Mouse (Mus musculus) neural tube, embryonic 15.5 days (tissue): ENCODE data around the gene Sept10. TPM values are rescaled to one million over a fixed set of nuclear protein-coding genes. Genes with fewer than 3 reads are reported as not detected.
A peak's percentile ranks its signal among the peaks of the same experiment; 100 is the strongest.

Experiments used
- ATAC-seq: fragments of 200-750 bp; cut with Nextera tagmentation; 2 replicates; pipeline ENCODE4 v1.8.0; 2017; ENCODE audit warnings: mild to moderate bottlenecking, moderate TSS enrichment, moderate library complexity; ENCODE audit not compliant: low FRiP score
- H3K27ac ChIP-seq: fragments of 300-500 bp; sonication (generic); replicated peaks from 2 replicates; pipeline ENCODE4 v1.5.1; 2015; ENCODE audit warnings: mild to moderate bottlenecking, inconsistent platforms
- H3K27me3 ChIP-seq: fragments of 300-500 bp; sonication (generic); replicated peaks from 2 replicates; pipeline ENCODE4 v1.6.1; 2015; ENCODE audit warnings: inconsistent platforms
- H3K36me3 ChIP-seq: fragments of 300-500 bp; sonication (generic); 2 replicates; pipeline ENCODE4 v1.6.1; 2015; ENCODE audit warnings: inconsistent platforms
- H3K4me1 ChIP-seq: fragments of 300-500 bp; sonication (generic); 2 replicates; pipeline ENCODE4 v1.6.1; 2015; ENCODE audit warnings: inconsistent platforms
- H3K4me2 ChIP-seq: fragments of 300-500 bp; sonication (generic); 2 replicates; pipeline ENCODE4 v1.6.1; 2015; ENCODE audit warnings: inconsistent platforms, mild to moderate bottlenecking, moderate library complexity
- H3K4me3 ChIP-seq: fragments of 300-500 bp; sonication (generic); replicated peaks from 2 replicates; pipeline ENCODE4 v1.5.1; 2015; ENCODE audit warnings: mild to moderate bottlenecking, inconsistent platforms
- H3K9ac ChIP-seq: fragments of 300-500 bp; sonication (generic); replicated peaks from 2 replicates; pipeline ENCODE4 v1.6.1; 2015; ENCODE audit warnings: mild to moderate bottlenecking, inconsistent platforms
- H3K9me3 ChIP-seq: fragments of 300-500 bp; sonication (generic); replicated peaks from 2 replicates; pipeline ENCODE4 v1.6.1; 2016; ENCODE audit warnings: inconsistent platforms
- WGBS: fragments of 180-500 bp; shearing (Covaris S2); methylation state at CpG from one replicate; pipeline ENCODE4 v1.1.7; 2015; ENCODE audit warnings: mixed read lengths; 5-methylcytosine and 5-hydroxymethylcytosine counted together
- polyA plus RNA-seq: library from polyadenylated mRNA; unstranded; fragments of >200 nt; fragmentation: Nextera tagmentation; extraction: Ambion mirVana; gene quantifications from 2 replicates; pipeline ENCODE4 v1.2.1, GENCODE M21; 2015

Sept10 gene
- polyA plus RNA-seq, 1 experiment from 2014 or later, result 13.0 TPM

GRCm38 (mm10) chr10:59223890-59224289 lies 2.2 kb upstream of the Sept10 start:
- Histone ChIP-seq H3K4me2 (peak overlapping the region; percentile 100), H3K9ac (no peak overlapping the region), H3K9me3 (no peaks in the 10 kb centered on the region), H3K4me1 (peaks cover 30% of the 10 kb centered on the region), H3K36me3 (no peaks in the 10 kb centered on the region), H3K27me3 (no peaks in the 10 kb centered on the region), H3K4me3 (peak overlapping the region; percentile 96), H3K27ac (no peak overlapping the region)
- ATAC-seq, result no peak
- 75% methylated on average over 4 of the region's 4 CpGs for WGBS

GRCm38 (mm10) chr10:59223301-59223700 lies 1.7 kb upstream of the Sept10 start:
- Histone ChIP-seq H3K4me3 (peak overlapping the region; percentile 96), H3K4me2 (peak overlapping the region; percentile 100), H3K27me3 (no peaks in the 10 kb centered on the region), H3K27ac (no peak overlapping the region), H3K4me1 (peaks cover 32% of the 10 kb centered on the region), H3K36me3 (no peaks in the 10 kb centered on the region), H3K9me3 (no peaks in the 10 kb centered on the region), H3K9ac (peak overlapping the region; percentile 85; the same call in 1 of the 2 replicates)
- 41% methylated on average over 14 of the region's 14 CpGs for whole genome bisulfite sequencing
- no peak for ATAC-seq

GRCm38 (mm10) chr10:59222271-59223101 lies 839 bp upstream of the Sept10 start:
- peaks cover 32% of the 10 kb centered on the region for H3K4me1 ChIP-seq
- H3K27ac ChIP-seq, result peak overlapping the region; percentile 95
- H3K36me3 ChIP-seq, result no peaks in the 10 kb centered on the region
- no peaks in the 10 kb centered on the region for H3K9me3 ChIP-seq
- no peaks in the 10 kb centered on the region for H3K27me3 ChIP-seq
- peak overlapping the region; percentile 85 for H3K9ac ChIP-seq
- H3K4me3 ChIP-seq, result peak overlapping the region; percentile 96
- peak; percentile 49 for ATAC-seq
- 2% methylated on average over 49 of the region's 49 CpGs for WGBS
- peak overlapping the region; percentile 100 for H3K4me2 ChIP-seq

- H3K9me3 ChIP-seq, result no peaks in the 10 kb centered on the region
- 1% methylated on average over 39 of the region's 39 CpGs for WGBS
- H3K4me3 ChIP-seq, result peak overlapping the region; percentile 96
- H3K9ac ChIP-seq, result peak overlapping the region; percentile 85
- ATAC-seq, result no peak
- no peaks in the 10 kb centered on the region for H3K36me3 ChIP-seq
- H3K4me2 ChIP-seq, result peak overlapping the region; percentile 100
- peak overlapping the region; percentile 95 for H3K27ac ChIP-seq
- no peaks in the 10 kb centered on the region for H3K27me3 ChIP-seq
- peaks cover 32% of the 10 kb centered on the region for H3K4me1 ChIP-seq
These were observed 699 bp downstream of the Sept10 start for GRCm38 (mm10) chr10:59220824-59221472.

- Histone ChIP-seq H3K4me1 (peaks cover 3% of the 10 kb centered on the region; the same call in 1 of the 2 replicates), H3K9me3 (no peaks in the 10 kb centered on the region), H3K27me3 (no peaks in the 10 kb centered on the region), H3K4me2 (no peak overlapping the region), H3K27ac (no peak overlapping the region), H3K36me3 (0 out of 2 replicates have a peak, but pooled peaks cover 3% of the 10 kb centered on the region), H3K4me3 (no peak overlapping the region), H3K9ac (no peak overlapping the region)
- no peak for ATAC-seq
These were observed 21.6 kb downstream of the Sept10 start for GRCm38 (mm10) chr10:59200011-59200410.

GRCm38 (mm10) chr10:59196763-59197162 lies 24.9 kb downstream of the Sept10 start:
- Histone ChIP-seq H3K36me3 (0 out of 2 replicates have a peak, but pooled peaks cover 3% of the 10 kb centered on the region), H3K4me3 (no peak overlapping the region), H3K9me3 (no peaks in the 10 kb centered on the region), H3K4me1 (peaks cover 6% of the 10 kb centered on the region; the same call in 1 of the 2 replicates), H3K9ac (no peak overlapping the region), H3K27ac (no peak overlapping the region), H3K27me3 (no peaks in the 10 kb centered on the region), H3K4me2 (no peak overlapping the region)
- no peak for ATAC-seq
- WGBS, result 98% methylated on average over 3 of the region's 3 CpGs

- Histone ChIP-seq H3K9me3 (no peaks in the 10 kb centered on the region), H3K4me1 (peaks cover 6% of the 10 kb centered on the region; the same call in 1 of the 2 replicates), H3K36me3 (0 out of 2 replicates have a peak, but pooled peaks cover 3% of the 10 kb centered on the region), H3K9ac (no peak overlapping the region), H3K4me3 (no peak overlapping the region), H3K4me2 (no peak overlapping the region), H3K27me3 (no peaks in the 10 kb centered on the region), H3K27ac (no peak overlapping the region)
- ATAC-seq, result no peak
- WGBS, result 72% methylated on average over 5 of the region's 5 CpGs
These were observed 26.8 kb downstream of the Sept10 start for GRCm38 (mm10) chr10:59194891-59195290.

- 72% methylated on average over 3 of the region's 3 CpGs for WGBS
These were observed 39.3 kb downstream of the Sept10 start for GRCm38 (mm10) chr10:59182306-59182705.

GRCm38 (mm10) chr10:59179620-59180019 lies 42.0 kb downstream of the Sept10 start:
- no peaks in the 10 kb centered on the region for H3K9me3 ChIP-seq
- WGBS, result 83% methylated on average over 3 of the region's 3 CpGs

More at GRCm38 (mm10) chr10:59182306-59182705, 39.3 kb downstream of the Sept10 start:
- Histone ChIP-seq H3K4me3 (no peak overlapping the region), H3K4me1 (no peaks in the 10 kb centered on the region), H3K9me3 (no peaks in the 10 kb centered on the region), H3K4me2 (no peak overlapping the region), H3K9ac (no peak overlapping the region), H3K27me3 (no peaks in the 10 kb centered on the region), H3K27ac (no peak overlapping the region), H3K36me3 (peaks cover 5% of the 10 kb centered on the region)
- no peak for ATAC-seq

GRCm38 (mm10) chr10:59172539-59172938 lies 49.1 kb downstream of the Sept10 start:
- H3K9ac ChIP-seq, result no peak overlapping the region
- no peak for ATAC-seq

More at GRCm38 (mm10) chr10:59179620-59180019, 42.0 kb downstream of the Sept10 start:
- H3K4me3 ChIP-seq, result no peak overlapping the region
- no peaks in the 10 kb centered on the region for H3K27me3 ChIP-seq
- peaks cover 14% of the 10 kb centered on the region for H3K36me3 ChIP-seq
- no peak overlapping the region for H3K9ac ChIP-seq
- no peak for ATAC-seq
- H3K27ac ChIP-seq, result no peak overlapping the region
- no peaks in the 10 kb centered on the region for H3K4me1 ChIP-seq
- H3K4me2 ChIP-seq, result no peak overlapping the region

GRCm38 (mm10) chr10:59171042-59171441 lies 50.6 kb downstream of the Sept10 start:
- no peak overlapping the region for H3K27ac ChIP-seq
- H3K36me3 ChIP-seq, result 0 out of 2 replicates have a peak, but pooled peaks cover 4% of the 10 kb centered on the region
- H3K4me3 ChIP-seq, result no peak overlapping the region
- H3K4me1 ChIP-seq, result no peaks in the 10 kb centered on the region
- H3K4me2 ChIP-seq, result no peak overlapping the region
- WGBS, result 79% methylated on average over 3 of the region's 3 CpGs
- H3K9me3 ChIP-seq, result no peaks in the 10 kb centered on the region
- no peaks in the 10 kb centered on the region for H3K27me3 ChIP-seq
- no peak for ATAC-seq
- H3K9ac ChIP-seq, result no peak overlapping the region

More at GRCm38 (mm10) chr10:59172539-59172938, 49.1 kb downstream of the Sept10 start:
- no peak overlapping the region for H3K4me2 ChIP-seq
- H3K4me3 ChIP-seq, result no peak overlapping the region
- H3K9me3 ChIP-seq, result no peaks in the 10 kb centered on the region
- 94% methylated on average over 1 of the region's 1 CpGs for WGBS
- H3K27me3 ChIP-seq, result no peaks in the 10 kb centered on the region
- no peaks in the 10 kb centered on the region for H3K4me1 ChIP-seq
- peaks cover 13% of the 10 kb centered on the region for H3K36me3 ChIP-seq
- H3K27ac ChIP-seq, result no peak overlapping the region
